Mouse (Mus musculus): Measurements from ENCODE around the gene Slc8a3. TPM values are rescaled to one million over a fixed set of nuclear protein-coding genes. Genes with fewer than 3 reads are reported as not detected.
A peak's percentile ranks its signal among the peaks of the same experiment; 100 is the strongest.

Gene Slc8a3
- polyA plus RNA-seq, 1 experiment from 2014 or later, result 1.3 TPM

DNA sequence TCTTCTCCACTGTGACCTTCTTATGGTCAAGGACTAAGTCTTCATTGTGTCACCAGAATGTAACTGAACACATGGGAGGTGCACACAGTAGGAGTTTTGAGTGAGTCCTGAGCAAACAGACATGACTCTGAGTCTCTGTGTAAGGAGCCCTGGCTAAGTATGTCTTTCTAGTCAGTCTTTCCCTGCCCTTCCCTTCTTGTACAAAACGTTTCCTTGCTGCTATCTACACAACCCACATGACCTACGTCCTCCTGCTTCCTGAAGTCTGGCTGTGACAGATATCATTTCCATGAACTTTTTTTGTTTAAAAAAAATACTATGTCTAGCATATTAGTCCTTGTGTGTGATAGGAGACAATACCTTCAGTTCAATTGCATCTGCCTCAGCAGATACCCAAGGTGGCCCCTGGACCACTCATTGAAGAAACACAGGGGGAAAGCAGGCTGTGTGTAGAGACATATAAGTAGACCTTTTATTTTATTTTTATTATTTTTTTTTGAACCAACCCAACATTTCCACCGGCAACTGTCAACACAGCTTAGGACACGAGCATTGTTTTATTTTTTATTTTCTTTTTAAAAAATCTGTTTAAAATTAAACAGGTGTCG lies 135.4 kb downstream of the Slc8a3 start:
- DNase-seq (ENCODE audit: low spot score), result no peak
- H3K9me3 ChIP-seq (replicated peaks), result no peaks in the 10 kb centered on the region
- H3K4me1 ChIP-seq, result peaks cover 22% of the 10 kb centered on the region
- H3K27me3 ChIP-seq (ENCODE audit: low read depth, poor library complexity, severe bottlenecking), result peaks cover 8% of the 10 kb centered on the region
- H3K27ac ChIP-seq (replicated peaks), result no peak overlapping the region
- no peak overlapping the region for H3K4me3 ChIP-seq
- H3K36me3 ChIP-seq, result no peaks in the 10 kb centered on the region
- WGBS, result 80% methylated on average over 5 of the region's 5 CpGs

DNA sequence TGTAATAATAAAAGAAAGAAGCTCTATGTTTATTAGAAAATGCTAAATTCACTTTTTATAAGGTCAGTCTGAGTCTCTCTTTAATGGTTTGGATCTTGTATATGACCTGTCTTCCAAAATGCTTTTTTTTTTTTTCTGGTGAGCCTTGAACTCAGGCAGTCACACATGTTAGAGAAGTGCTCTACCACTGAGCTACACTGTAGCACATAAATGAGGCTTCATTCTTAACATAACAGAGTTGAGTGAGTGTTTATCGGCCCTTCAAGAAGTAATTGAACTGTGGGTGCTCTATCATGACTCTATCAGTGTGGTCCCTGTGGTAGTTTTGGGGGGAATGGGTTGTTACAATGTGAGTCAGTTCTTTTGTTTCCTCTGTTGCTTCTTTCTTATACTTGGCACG lies 139.0 kb downstream of the Slc8a3 start:
- no peak for DNase-seq (ENCODE audit: low spot score)
- Histone ChIP-seq H3K4me3 (no peak overlapping the region), H3K27me3 (ENCODE audit: low read depth, poor library complexity, severe bottlenecking) (peaks cover 5% of the 10 kb centered on the region), H3K9me3 (replicated peaks) (no peaks in the 10 kb centered on the region), H3K4me1 (no peaks in the 10 kb centered on the region), H3K27ac (replicated peaks) (no peak overlapping the region), H3K36me3 (no peaks in the 10 kb centered on the region)
- 82% methylated on average over 2 of the region's 2 CpGs for WGBS

DNA sequence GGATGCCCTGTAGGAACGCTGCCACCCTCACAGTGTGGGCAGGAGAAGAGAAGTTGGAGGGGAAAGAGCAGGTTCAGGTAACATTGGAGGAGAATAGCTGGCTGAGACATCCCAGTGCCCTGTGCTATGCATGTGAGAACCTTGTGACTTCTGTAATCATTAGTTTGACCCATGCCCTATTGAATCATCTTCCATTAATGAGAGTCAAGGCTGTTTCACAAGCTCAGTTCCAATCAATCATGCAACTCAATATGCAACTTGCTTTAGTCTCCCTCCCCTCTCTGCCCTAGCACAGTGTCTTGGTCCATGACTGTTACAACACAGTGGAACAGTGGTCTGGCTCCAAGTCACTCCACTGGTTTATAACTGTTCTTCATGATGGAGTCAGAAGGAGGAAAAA lies 143.3 kb downstream of the Slc8a3 start:
- 96% methylated on average over 1 of the region's 1 CpGs for WGBS
- no peaks in the 10 kb centered on the region for H3K9me3 ChIP-seq (replicated peaks)
- H3K4me1 ChIP-seq, result no peaks in the 10 kb centered on the region
- H3K36me3 ChIP-seq, result peaks cover 11% of the 10 kb centered on the region; the same call in 1 of the 2 replicates
- DNase-seq (ENCODE audit: low spot score), result no peak
- H3K4me3 ChIP-seq, result no peak overlapping the region
- no peak overlapping the region for H3K27ac ChIP-seq (replicated peaks)
- H3K27me3 ChIP-seq (ENCODE audit: low read depth, poor library complexity, severe bottlenecking), result no peaks in the 10 kb centered on the region

DNA sequence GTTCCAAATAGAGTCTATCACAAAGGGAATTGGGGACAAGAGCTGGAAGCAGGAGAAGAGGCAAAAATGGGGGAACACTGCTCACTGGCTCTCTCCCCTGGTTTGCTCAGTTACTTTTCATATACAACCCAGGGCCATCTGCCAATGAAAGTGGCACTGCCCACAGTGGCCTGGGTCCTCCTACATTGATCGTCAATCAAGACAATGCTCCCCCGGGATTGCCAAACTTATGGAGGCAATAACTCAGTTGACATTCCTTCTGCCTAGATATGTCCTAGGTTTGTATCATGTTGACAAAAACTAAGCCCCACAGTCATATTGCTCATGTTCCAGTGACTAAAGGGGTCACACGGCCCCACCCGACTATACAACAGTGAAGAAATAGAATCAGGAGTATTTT lies 144.0 kb downstream of the Slc8a3 start:
- DNase-seq (ENCODE audit: low spot score), result no peak
- H3K9me3 ChIP-seq (replicated peaks), result no peaks in the 10 kb centered on the region
- no peak overlapping the region for H3K27ac ChIP-seq (replicated peaks)
- H3K36me3 ChIP-seq, result peaks cover 14% of the 10 kb centered on the region; the same call in 1 of the 2 replicates
- H3K27me3 ChIP-seq (ENCODE audit: low read depth, poor library complexity, severe bottlenecking), result no peaks in the 10 kb centered on the region
- H3K4me3 ChIP-seq, result no peak overlapping the region
- H3K4me1 ChIP-seq, result no peaks in the 10 kb centered on the region
- WGBS, result 91% methylated on average over 4 of the region's 4 CpGs

DNA sequence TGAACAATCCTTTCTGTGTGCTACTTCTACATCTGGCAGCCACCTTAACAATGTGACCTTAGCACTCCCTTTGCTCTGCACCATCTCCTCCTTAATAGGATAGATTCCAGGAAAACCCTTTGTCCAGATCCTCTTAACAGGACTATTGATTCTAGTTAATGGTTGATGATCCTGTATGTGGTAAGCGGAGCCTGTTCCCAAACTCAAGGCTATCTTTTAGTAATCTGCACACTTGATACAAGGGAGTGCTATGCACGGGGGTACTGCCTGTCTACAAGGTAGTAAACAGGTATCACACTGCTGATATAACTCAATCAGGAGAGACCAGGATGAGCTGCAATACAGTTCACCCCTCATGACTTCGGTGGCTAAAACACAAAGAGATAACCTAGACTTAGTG lies 144.6 kb downstream of the Slc8a3 start:
- peaks cover 14% of the 10 kb centered on the region; the same call in 1 of the 2 replicates for H3K36me3 ChIP-seq
- H3K27ac ChIP-seq (replicated peaks), result no peak overlapping the region
- H3K4me3 ChIP-seq, result no peak overlapping the region
- no peaks in the 10 kb centered on the region for H3K27me3 ChIP-seq (ENCODE audit: low read depth, poor library complexity, severe bottlenecking)
- 82% methylated on average over 3 of the region's 3 CpGs for WGBS
- DNase-seq (ENCODE audit: low spot score), result no peak
- no peaks in the 10 kb centered on the region for H3K4me1 ChIP-seq
- no peaks in the 10 kb centered on the region for H3K9me3 ChIP-seq (replicated peaks)

DNA sequence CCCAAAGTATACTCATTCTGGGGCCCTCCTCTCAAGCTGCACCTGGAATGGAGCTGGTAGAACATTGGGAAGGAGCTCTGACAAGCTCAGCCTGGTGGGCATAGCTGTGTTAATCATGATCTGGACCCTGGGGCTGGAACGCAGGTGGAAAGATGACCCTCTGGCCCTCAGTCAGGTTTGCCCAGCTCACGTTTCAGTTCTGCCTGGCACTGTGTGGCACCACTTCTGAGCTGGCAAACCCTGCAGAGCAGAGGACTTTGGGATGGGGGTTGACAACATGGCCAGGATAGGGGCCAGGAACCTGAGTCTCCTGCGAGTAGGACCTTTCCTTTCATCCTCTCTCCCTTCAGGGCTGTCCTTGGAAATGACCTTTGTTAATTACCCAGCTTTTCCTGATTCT lies 146.3 kb downstream of the Slc8a3 start:
- no peaks in the 10 kb centered on the region for H3K4me1 ChIP-seq
- H3K9me3 ChIP-seq (replicated peaks), result no peaks in the 10 kb centered on the region
- H3K4me3 ChIP-seq, result no peak overlapping the region
- H3K36me3 ChIP-seq, result peaks cover 14% of the 10 kb centered on the region; the same call in 1 of the 2 replicates
- 79% methylated on average over 3 of the region's 3 CpGs for WGBS
- no peaks in the 10 kb centered on the region for H3K27me3 ChIP-seq (ENCODE audit: low read depth, poor library complexity, severe bottlenecking)
- no peak for DNase-seq (ENCODE audit: low spot score)
- no peak overlapping the region for H3K27ac ChIP-seq (replicated peaks)

DNA sequence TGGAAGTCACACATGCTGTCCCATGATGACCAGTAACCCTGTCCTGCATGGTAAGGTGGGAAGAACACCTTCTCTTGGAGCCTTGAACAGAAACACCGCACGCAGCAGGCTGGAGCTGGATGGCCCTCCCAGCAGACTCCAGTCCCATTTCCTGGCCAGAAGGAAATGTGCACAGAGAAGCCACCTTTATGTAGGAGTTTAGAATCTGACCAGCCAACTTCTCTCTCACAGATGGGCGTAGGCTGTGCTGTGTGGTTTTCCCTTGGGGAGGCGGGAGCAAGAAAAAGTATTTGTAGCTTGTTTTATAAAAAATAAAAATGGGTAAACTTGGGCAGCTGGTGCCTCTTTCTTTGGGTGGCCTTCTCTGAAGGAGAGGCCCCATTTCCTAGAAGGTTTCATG lies 146.9 kb downstream of the Slc8a3 start:
- H3K4me1 ChIP-seq, result no peaks in the 10 kb centered on the region
- H3K27ac ChIP-seq (replicated peaks), result no peak overlapping the region
- 98% methylated on average over 4 of the region's 4 CpGs for WGBS
- DNase-seq (ENCODE audit: low spot score), result no peak
- no peak overlapping the region for H3K4me3 ChIP-seq
- no peaks in the 10 kb centered on the region for H3K9me3 ChIP-seq (replicated peaks)
- no peaks in the 10 kb centered on the region for H3K27me3 ChIP-seq (ENCODE audit: low read depth, poor library complexity, severe bottlenecking)
- H3K36me3 ChIP-seq, result peaks cover 14% of the 10 kb centered on the region; the same call in 1 of the 2 replicates

DNA sequence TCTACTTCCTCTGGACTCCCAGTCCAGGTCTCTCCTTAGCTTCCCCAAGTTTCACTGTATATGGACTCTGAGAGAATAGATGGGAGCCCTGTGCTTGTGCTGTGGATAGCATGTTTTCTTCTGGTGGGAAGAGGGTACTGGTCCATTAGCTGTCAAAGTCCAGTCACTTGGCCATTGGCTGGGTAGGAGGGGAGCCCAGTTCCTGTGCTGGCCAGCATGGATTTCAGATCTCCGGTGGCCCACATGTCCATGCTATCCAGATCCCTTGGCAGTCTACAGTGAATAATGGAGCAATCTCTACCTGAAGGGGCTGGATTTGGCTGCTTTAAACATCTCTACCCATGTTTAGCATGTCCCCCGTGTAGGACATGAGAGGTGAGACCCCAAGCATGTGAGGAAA lies 148.0 kb downstream of the Slc8a3 start:
- WGBS, result 86% methylated on average over 2 of the region's 2 CpGs
- Histone ChIP-seq H3K36me3 (peaks cover 17% of the 10 kb centered on the region; the same call in 1 of the 2 replicates), H3K27me3 (ENCODE audit: low read depth, poor library complexity, severe bottlenecking) (no peaks in the 10 kb centered on the region)

DNA sequence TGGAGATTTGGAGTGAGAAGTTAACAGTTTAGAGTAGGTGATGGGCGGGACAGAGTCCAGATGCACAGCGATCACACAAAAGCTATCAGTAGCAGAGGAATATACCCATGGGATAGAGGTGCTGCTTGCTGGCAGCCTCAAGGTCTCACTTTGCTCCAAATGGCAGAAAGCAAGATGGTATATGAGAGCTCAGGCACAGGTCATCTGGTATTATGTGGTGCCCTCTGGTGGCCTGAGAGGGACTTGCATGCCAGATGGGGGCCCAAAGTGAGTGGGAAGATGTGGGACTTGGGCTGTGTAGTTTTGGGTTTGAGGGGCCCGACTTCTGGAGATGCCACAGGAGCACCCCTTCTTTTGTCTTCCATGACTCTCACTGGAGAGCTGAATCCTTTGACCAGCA lies 150.9 kb downstream of the Slc8a3 start:
- Histone ChIP-seq H3K4me1 (no peaks in the 10 kb centered on the region), H3K27ac (replicated peaks) (no peak overlapping the region), H3K9me3 (replicated peaks) (no peaks in the 10 kb centered on the region), H3K36me3 (peaks cover 32% of the 10 kb centered on the region), H3K27me3 (ENCODE audit: low read depth, poor library complexity, severe bottlenecking) (no peaks in the 10 kb centered on the region), H3K4me3 (no peak overlapping the region)
- DNase-seq (ENCODE audit: low spot score), result peak; percentile 71
- 57% methylated on average over 3 of the region's 3 CpGs for WGBS

More for the DNA sequence above, 148.0 kb downstream of the Slc8a3 start:
- H3K9me3 ChIP-seq (replicated peaks), result no peaks in the 10 kb centered on the region
- H3K4me1 ChIP-seq, result no peaks in the 10 kb centered on the region
- H3K4me3 ChIP-seq, result no peak overlapping the region
- DNase-seq (ENCODE audit: low spot score), result no peak
- H3K27ac ChIP-seq (replicated peaks), result no peak overlapping the region

DNA sequence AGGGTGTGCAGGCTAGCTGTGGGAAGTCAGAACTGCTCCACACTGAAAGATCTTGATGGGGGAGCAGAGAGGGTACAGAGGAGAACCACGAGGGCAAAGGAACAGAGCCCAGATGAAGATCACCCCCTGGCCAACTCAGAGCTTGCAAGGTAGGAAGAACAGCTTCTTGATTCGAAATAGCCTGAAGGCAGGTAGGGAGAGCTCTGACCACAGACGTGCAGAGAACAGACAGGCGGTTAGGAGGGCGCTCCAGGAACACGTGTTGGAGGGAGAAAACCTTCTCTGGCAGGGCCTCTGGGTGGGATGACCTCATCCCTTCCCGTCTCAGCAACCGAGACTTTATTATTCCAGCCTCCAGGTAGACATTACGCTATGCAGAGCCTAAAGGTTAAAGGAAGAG lies 157.7 kb downstream of the Slc8a3 start:
- no peak for DNase-seq (ENCODE audit: low spot score)
- Histone ChIP-seq H3K4me1 (peaks cover 14% of the 10 kb centered on the region), H3K9me3 (replicated peaks) (no peaks in the 10 kb centered on the region), H3K36me3 (peaks cover 36% of the 10 kb centered on the region), H3K27ac (replicated peaks) (peak overlapping the region; percentile 39; the same call in 1 of the 2 replicates), H3K27me3 (ENCODE audit: low read depth, poor library complexity, severe bottlenecking) (no peaks in the 10 kb centered on the region), H3K4me3 (no peak overlapping the region)
- WGBS, result 68% methylated on average over 9 of the region's 9 CpGs

DNA sequence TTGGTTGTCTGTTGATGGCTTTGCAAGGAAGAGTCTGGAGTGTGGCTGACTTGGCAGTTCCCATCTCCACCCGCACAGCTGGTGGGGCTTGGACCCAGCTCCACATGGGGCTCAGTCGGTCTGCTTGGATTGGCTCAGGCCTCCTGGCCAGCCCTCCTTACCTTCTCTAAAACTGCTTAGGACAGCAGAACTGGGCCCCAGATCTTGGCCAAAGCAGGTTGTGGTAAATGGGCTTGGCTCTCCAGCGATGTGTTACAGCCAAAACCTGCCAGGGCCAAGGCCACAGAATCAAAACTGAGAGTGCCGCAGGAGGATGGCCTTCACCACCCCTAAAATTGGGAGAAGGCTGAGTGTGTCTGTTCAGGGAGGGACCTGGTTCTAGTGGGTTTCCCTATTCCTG lies 159.1 kb downstream of the Slc8a3 start:
- Histone ChIP-seq H3K36me3 (peaks cover 25% of the 10 kb centered on the region), H3K9me3 (replicated peaks) (no peaks in the 10 kb centered on the region), H3K27me3 (ENCODE audit: low read depth, poor library complexity, severe bottlenecking) (no peaks in the 10 kb centered on the region), H3K4me1 (peaks cover 14% of the 10 kb centered on the region), H3K4me3 (no peak overlapping the region), H3K27ac (replicated peaks) (no peak overlapping the region)
- WGBS, result 93% methylated on average over 4 of the region's 4 CpGs
- no peak for DNase-seq (ENCODE audit: low spot score)

DNA sequence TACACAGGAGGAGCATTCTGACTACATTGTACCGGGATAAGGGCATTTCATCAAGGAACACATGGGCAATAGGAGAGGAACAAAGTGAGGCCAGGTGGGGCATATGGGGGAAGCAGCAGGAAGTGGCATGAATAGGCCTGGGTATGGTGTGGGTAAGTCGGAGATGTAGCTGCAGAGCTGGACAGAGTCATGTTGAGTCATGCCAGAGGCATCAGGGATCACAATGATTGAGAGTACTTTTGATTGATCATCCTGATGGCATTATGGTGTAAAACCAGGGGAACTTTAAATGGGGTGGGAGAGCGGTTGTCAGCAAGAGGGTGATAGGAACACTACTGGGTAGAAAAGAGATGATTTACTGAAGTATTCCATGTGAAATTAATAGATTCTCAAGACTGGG lies 160.0 kb downstream of the Slc8a3 start:
- Histone ChIP-seq H3K27me3 (ENCODE audit: low read depth, poor library complexity, severe bottlenecking) (no peaks in the 10 kb centered on the region), H3K36me3 (peaks cover 20% of the 10 kb centered on the region), H3K4me3 (no peak overlapping the region), H3K4me1 (peaks cover 14% of the 10 kb centered on the region), H3K27ac (replicated peaks) (no peak overlapping the region), H3K9me3 (replicated peaks) (no peaks in the 10 kb centered on the region)
- 92% methylated on average over 3 of the region's 3 CpGs for WGBS
- DNase-seq (ENCODE audit: low spot score), result no peak

DNA sequence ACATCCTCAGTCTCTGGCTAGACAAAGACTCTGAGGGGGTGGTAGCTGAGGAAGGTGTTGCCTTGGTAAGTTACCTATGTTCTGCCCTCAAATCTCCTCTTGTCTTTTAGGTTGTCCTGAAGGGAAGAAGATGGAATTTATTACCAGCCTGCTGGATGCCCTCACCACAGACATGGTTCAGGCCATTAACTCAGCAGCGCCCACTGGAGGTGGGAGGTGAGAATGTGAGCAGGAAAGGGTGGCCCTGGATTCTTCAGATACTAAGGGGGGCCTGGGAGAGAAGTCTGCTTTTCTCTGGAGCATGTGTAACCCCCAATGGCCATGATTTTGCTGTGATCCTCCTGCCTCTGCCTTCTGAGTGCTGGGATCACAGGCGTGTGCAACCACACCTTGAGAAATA lies 162.9 kb downstream of the Slc8a3 start:
- 77% methylated on average over 2 of the region's 2 CpGs for WGBS
- DNase-seq (ENCODE audit: low spot score), result no peak
- Histone ChIP-seq H3K27ac (replicated peaks) (no peak overlapping the region), H3K4me1 (peaks cover 24% of the 10 kb centered on the region), H3K36me3 (peaks cover 20% of the 10 kb centered on the region), H3K27me3 (ENCODE audit: low read depth, poor library complexity, severe bottlenecking) (no peaks in the 10 kb centered on the region), H3K9me3 (replicated peaks) (no peaks in the 10 kb centered on the region), H3K4me3 (no peak overlapping the region)

DNA sequence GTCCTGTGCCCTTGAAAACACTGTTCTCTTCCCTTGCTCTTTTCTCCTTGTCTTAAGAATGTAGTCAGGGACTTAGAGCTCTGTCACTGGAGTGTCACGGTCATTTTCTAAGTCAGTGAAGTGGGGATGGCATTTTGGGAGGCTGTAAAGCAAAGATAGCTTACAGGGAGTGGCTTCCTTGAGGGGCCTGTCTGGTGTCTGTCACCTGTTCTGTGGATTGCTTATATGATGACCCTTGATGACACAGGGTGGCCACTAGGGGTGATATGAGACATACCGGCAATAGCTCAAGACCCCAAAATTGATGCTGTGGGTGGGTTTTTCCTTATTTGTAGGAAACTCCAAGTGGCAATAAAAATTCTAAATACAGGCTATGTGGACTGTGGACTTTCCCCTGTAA lies 164.5 kb downstream of the Slc8a3 start:
- DNase-seq (ENCODE audit: low spot score), result no peak
- Histone ChIP-seq H3K4me3 (no peak overlapping the region), H3K27me3 (ENCODE audit: low read depth, poor library complexity, severe bottlenecking) (no peaks in the 10 kb centered on the region), H3K4me1 (peaks cover 23% of the 10 kb centered on the region), H3K36me3 (peaks cover 18% of the 10 kb centered on the region), H3K9me3 (replicated peaks) (no peaks in the 10 kb centered on the region), H3K27ac (replicated peaks) (no peak overlapping the region)
- WGBS, result 88% methylated on average over 2 of the region's 2 CpGs

All from midbrain, embryonic 10.5 days (tissue).